Mouse (Mus musculus) cortical plate, adult 2 months (tissue): ENCODE measurements around the gene Spred2. TPM values are rescaled to one million over a fixed set of nuclear protein-coding genes. Genes with fewer than 3 reads are reported as not detected.

ENCODE experiments used
- H3K27ac ChIP-seq: fragments of 200-500 bp; 2 replicates; pipeline ENCODE4 v1.5.1; 2012; ENCODE audit warnings: low read length, control low read depth, inconsistent platforms; ENCODE audit not compliant: insufficient read depth
- H3K4me1 ChIP-seq: fragments of 200-500 bp; 2 replicates; pipeline ENCODE4 v1.6.1; 2011; ENCODE audit warnings: low read length; ENCODE audit not compliant: control insufficient read depth, insufficient read depth
- H3K4me3 ChIP-seq: fragments of 200-500 bp; 2 replicates; pipeline ENCODE4 v1.5.1; 2011; ENCODE audit warnings: mild to moderate bottlenecking, low read length, control low read depth; ENCODE audit not compliant: insufficient read depth
- CTCF ChIP-seq: fragments of 200-500 bp; IDR thresholded peaks from 2 replicates; pipeline ENCODE4 v1.5.1; 2011; ENCODE audit warnings: mild to moderate bottlenecking, control low read depth, low read length; ENCODE audit not compliant: insufficient read depth; ENCODE audit errors: extremely low read depth
- POLR2A ChIP-seq: fragments of 200-500 bp; IDR thresholded peaks from 2 replicates; pipeline ENCODE4 v1.6.1; 2011; ENCODE audit warnings: mild to moderate bottlenecking, low read length, control low read depth; ENCODE audit not compliant: insufficient read depth; ENCODE audit errors: extremely low read depth
- polyA plus RNA-seq: library from polyadenylated mRNA; depleted of rRNA; stranded (reverse); fragments of >200 nt; gene quantifications from 2 replicates; pipeline ENCODE4 v1.2.3, GENCODE M21; 2012

The Spred2 gene
- polyA plus RNA-seq, 1 experiment = 42.0 TPM

GRCm38 (mm10) chr11:19994262-19994790, 70.2 kb downstream of the Spred2 start:
- Histone ChIP-seq H3K27ac (no peak overlapping the region), H3K4me1 (peaks cover 4% of the 10 kb centered on the region; the same call in 1 of the 2 replicates), H3K4me3 (no peak overlapping the region)
- TF ChIP-seq POLR2A = no peak
- no peak for TF ChIP-seq CTCF

- TF ChIP-seq POLR2A (no peak), CTCF (no peak)
- no peak overlapping the region for H3K4me3 ChIP-seq
Observed at GRCm38 (mm10) chr11:19997940-19998339, 73.8 kb downstream of the Spred2 start.

GRCm38 (mm10) chr11:20002883-20003282, 78.7 kb downstream of the Spred2 start:
- no peaks in the 10 kb centered on the region for H3K4me1 ChIP-seq
- no peak overlapping the region for H3K27ac ChIP-seq
- H3K4me3 ChIP-seq = no peak overlapping the region
- TF ChIP-seq CTCF (no peak), POLR2A (no peak)

More at GRCm38 (mm10) chr11:19997940-19998339, 73.8 kb downstream of the Spred2 start:
- Histone ChIP-seq H3K27ac (no peak overlapping the region), H3K4me1 (peaks cover 3% of the 10 kb centered on the region; the same call in 1 of the 2 replicates)

- no peak for TF ChIP-seq POLR2A
- Histone ChIP-seq H3K4me3 (no peak overlapping the region), H3K4me1 (peaks cover 3% of the 10 kb centered on the region; the same call in 1 of the 2 replicates), H3K27ac (no peak overlapping the region)
Observed at GRCm38 (mm10) chr11:20007701-20008100, 83.5 kb downstream of the Spred2 start.

GRCm38 (mm10) chr11:20011210-20011978, 87.2 kb downstream of the Spred2 start:
- H3K27ac ChIP-seq = no peak overlapping the region
- no peak overlapping the region for H3K4me3 ChIP-seq
- TF ChIP-seq CTCF (no peak), POLR2A (no peak)

GRCm38 (mm10) chr11:20013366-20013765, 89.2 kb downstream of the Spred2 start:
- no peak overlapping the region for H3K27ac ChIP-seq
- H3K4me3 ChIP-seq = no peak overlapping the region
- no peak for TF ChIP-seq POLR2A
- no peak for TF ChIP-seq CTCF
- peaks cover 3% of the 10 kb centered on the region; the same call in 1 of the 2 replicates for H3K4me1 ChIP-seq

More at GRCm38 (mm10) chr11:20011210-20011978, 87.2 kb downstream of the Spred2 start:
- peaks cover 3% of the 10 kb centered on the region; the same call in 1 of the 2 replicates for H3K4me1 ChIP-seq

GRCm38 (mm10) chr11:20017937-20018336, 93.8 kb downstream of the Spred2 start:
- H3K4me3 ChIP-seq = no peak overlapping the region
- H3K4me1 ChIP-seq = no peaks in the 10 kb centered on the region
- no peak overlapping the region for H3K27ac ChIP-seq
- TF ChIP-seq CTCF = no peak

- TF ChIP-seq POLR2A (no peak), CTCF (no peak)
- Histone ChIP-seq H3K4me3 (no peak overlapping the region), H3K27ac (no peak overlapping the region), H3K4me1 (no peaks in the 10 kb centered on the region)
Observed at GRCm38 (mm10) chr11:20018905-20019304, 94.7 kb downstream of the Spred2 start.

- TF ChIP-seq POLR2A = no peak
- TF ChIP-seq CTCF = no peak
- Histone ChIP-seq H3K4me3 (no peak overlapping the region), H3K27ac (no peak overlapping the region), H3K4me1 (no peaks in the 10 kb centered on the region)
Observed at GRCm38 (mm10) chr11:20020720-20021119, 96.5 kb downstream of the Spred2 start.

GRCm38 (mm10) chr11:20022462-20022861, 98.3 kb downstream of the Spred2 start:
- no peak for TF ChIP-seq POLR2A
- no peak for TF ChIP-seq CTCF
- H3K4me1 ChIP-seq = no peaks in the 10 kb centered on the region
- no peak overlapping the region for H3K27ac ChIP-seq
- no peak overlapping the region for H3K4me3 ChIP-seq
